In genomic region chr19:42443887-42444409, GRCm38 (mm10) we compare ENCODE assay signal across 10 mouse cellular contexts. TPM values are rescaled to one million over a fixed set of nuclear protein-coding genes. Genes with fewer than 3 reads are reported as not detected.
DNase-seq lines count a peak whose midpoint lies in the region; ATAC-seq lines count a peak whose summit lies in the region.
"Had no signal": no experiment of that assay in that cellular context is flagged by ENCODE, and none has a peak within 500 bp of the region (broad histone marks: within the 10 kb centered on the region; RNA-seq: fewer than 3 reads in every experiment).

No protein-coding gene starts in this region.

- peak; percentile 77 for DNase-seq in hindbrain, embryonic 11.5 days (ENCODE audit: low spot score)
- DNase-seq in urinary bladder, postnatal 25 days (ENCODE audit: low spot score), result peak; percentile 25
- DNase-seq in urinary bladder, postnatal 14 days (ENCODE audit: low spot score), result no peak
- peak; percentile 43 to 47 for DNase-seq in cerebellum, postnatal 36 days
- DNase-seq in kidney, postnatal 14 days, result peak; percentile 18
- DNase-seq in retina, postnatal 1 day, result peak; percentile 80

- H3K4me2 ChIP-seq in hindbrain, embryonic 11.5 days (replicated peaks; ENCODE audit: low read depth, low read length), result no peak overlapping the region
- no peak overlapping the region for H3K4me2 ChIP-seq in hindbrain, embryonic 13.5 days
- H3K4me2 ChIP-seq: limb, embryonic 15.5 days; stomach, embryonic 15.5 days had no signal

- H3K4me3 ChIP-seq in hindbrain, embryonic 11.5 days (ENCODE audit: low read depth, low read length), result no peak overlapping the region
- no peak overlapping the region for H3K4me3 ChIP-seq in hindbrain, embryonic 13.5 days
- H3K4me3 ChIP-seq: limb, embryonic 15.5 days; stomach, embryonic 15.5 days had no signal

- no peak overlapping the region for H3K27ac ChIP-seq in hindbrain, embryonic 11.5 days (ENCODE audit: low read depth, low read length)
- no peak overlapping the region for H3K27ac ChIP-seq in hindbrain, embryonic 13.5 days
- H3K27ac ChIP-seq: limb, embryonic 15.5 days; stomach, embryonic 15.5 days had no signal

- H3K27me3 ChIP-seq in hindbrain, embryonic 11.5 days (ENCODE audit: control insufficient read depth, insufficient read depth, low read length), result no peaks in the 10 kb centered on the region
- H3K27me3 ChIP-seq in hindbrain, embryonic 13.5 days, result no peaks in the 10 kb centered on the region
- H3K27me3 ChIP-seq: limb, embryonic 15.5 days; stomach, embryonic 15.5 days had no signal

- H3K4me1 ChIP-seq in hindbrain, embryonic 11.5 days (replicated peaks; ENCODE audit: control insufficient read depth, insufficient read depth, low read length), result no peaks in the 10 kb centered on the region
- H3K4me1 ChIP-seq in hindbrain, embryonic 13.5 days (replicated peaks), result peaks cover 5% of the 10 kb centered on the region; the same call in 1 of the 2 replicates
- H3K4me1 ChIP-seq: limb, embryonic 15.5 days; stomach, embryonic 15.5 days had no signal

- H3K9me3 ChIP-seq in hindbrain, embryonic 11.5 days (ENCODE audit: control insufficient read depth, low read length), result no peaks in the 10 kb centered on the region
- no peaks in the 10 kb centered on the region for H3K9me3 ChIP-seq in hindbrain, embryonic 13.5 days
- H3K9me3 ChIP-seq: limb, embryonic 15.5 days; stomach, embryonic 15.5 days had no signal

- no peaks in the 10 kb centered on the region for H3K36me3 ChIP-seq in hindbrain, embryonic 11.5 days (ENCODE audit: control insufficient read depth, insufficient read depth, low read length)
- no peaks in the 10 kb centered on the region for H3K36me3 ChIP-seq in hindbrain, embryonic 13.5 days
- H3K36me3 ChIP-seq: limb, embryonic 15.5 days; stomach, embryonic 15.5 days had no signal

- no peak overlapping the region for H3K9ac ChIP-seq in hindbrain, embryonic 11.5 days (ENCODE audit: low read depth, low read length)
- no peak overlapping the region for H3K9ac ChIP-seq in hindbrain, embryonic 13.5 days
- H3K9ac ChIP-seq: limb, embryonic 15.5 days; stomach, embryonic 15.5 days had no signal

- 11% methylated on average over 3 of the region's 3 CpGs for WGBS in hindbrain, embryonic 11.5 days
- WGBS in hindbrain, embryonic 13.5 days, result 9% methylated on average over 3 of the region's 3 CpGs

- ATAC-seq in hindbrain, embryonic 11.5 days (ENCODE audit: low FRiP score), result no peak
- ATAC-seq in hindbrain, embryonic 13.5 days (ENCODE audit: low FRiP score), result no peak
- ATAC-seq in monocyte, adult 5-6 weeks (replicated peaks; ENCODE audit: insufficient number of reproducible peaks, low FRiP score, low TSS enrichment, poor library complexity, severe bottlenecking), result no peak

RNA-seq across cellular contexts. Expression of gene Crtac1, which starts 12.4 kb away (rescaled TPM):
- polyA plus RNA-seq in hindbrain, embryonic 11.5 days (2014; fragmentation: Nextera tagmentation; extraction: Ambion mirVana), result 12.1 and 13.0 TPM in 2 replicates
- polyA plus RNA-seq in hindbrain, embryonic 13.5 days (2015; fragmentation: Nextera tagmentation; extraction: Ambion mirVana), result 29.9 and 33.1 TPM in 2 replicates
- total RNA-seq in monocyte, adult 5-6 weeks (2017), result not detected in 3 replicates
